Mouse (Mus musculus) lung, embryonic 15.5 days (tissue): ENCODE results near the gene Astn1. TPM values are rescaled to one million over a fixed set of nuclear protein-coding genes. Genes with fewer than 3 reads are reported as not detected.

Experiments used
- ATAC-seq: fragments of 200-750 bp; cut with Nextera tagmentation; 2 replicates; pipeline ENCODE4 v1.8.0; 2017; ENCODE audit warnings: moderate number of reproducible peaks, borderline replicate concordance; ENCODE audit not compliant: low FRiP score, low TSS enrichment; ENCODE audit errors: extremely low read depth
- H3K27ac ChIP-seq: fragments of 300-500 bp; sonication (generic); 2 replicates; pipeline ENCODE4 v1.5.1; 2015; ENCODE audit warnings: moderate library complexity, mild to moderate bottlenecking, inconsistent platforms
- H3K27me3 ChIP-seq: fragments of 300-500 bp; sonication (generic); 2 replicates; pipeline ENCODE4 v1.6.1; 2015; ENCODE audit warnings: inconsistent platforms
- H3K36me3 ChIP-seq: fragments of 300-500 bp; sonication (generic); 2 replicates; pipeline ENCODE4 v1.6.1; 2015; ENCODE audit warnings: inconsistent platforms
- H3K4me1 ChIP-seq: fragments of 300-500 bp; sonication (generic); 2 replicates; pipeline ENCODE4 v1.6.1; 2015; ENCODE audit warnings: inconsistent platforms
- H3K4me2 ChIP-seq: fragments of 300-500 bp; sonication (generic); 2 replicates; pipeline ENCODE4 v1.6.1; 2015; ENCODE audit warnings: inconsistent platforms, mild to moderate bottlenecking, moderate library complexity
- H3K4me3 ChIP-seq: fragments of 300-500 bp; sonication (generic); 2 replicates; pipeline ENCODE4 v1.5.1; 2015; ENCODE audit warnings: mild to moderate bottlenecking, inconsistent platforms
- H3K9ac ChIP-seq: fragments of 300-500 bp; sonication (generic); 2 replicates; pipeline ENCODE4 v1.6.1; 2015; ENCODE audit warnings: inconsistent platforms
- H3K9me3 ChIP-seq: fragments of 300-500 bp; sonication (generic); 2 replicates; pipeline ENCODE4 v1.6.1; 2016; ENCODE audit warnings: inconsistent platforms
- WGBS: fragments of 180-500 bp; shearing (Covaris S2); methylation state at CpG from one replicate; pipeline ENCODE4 v1.1.7; 2015; 5-methylcytosine and 5-hydroxymethylcytosine counted together
- polyA plus RNA-seq: library from polyadenylated mRNA; unstranded; fragments of >200 nt; fragmentation: Nextera tagmentation; extraction: Ambion mirVana; gene quantifications from 2 replicates; pipeline ENCODE4 v1.2.1, GENCODE M21; 2015

The Astn1 gene
- polyA plus RNA-seq, 1 experiment from 2014 or later = 0.90 TPM

DNA sequence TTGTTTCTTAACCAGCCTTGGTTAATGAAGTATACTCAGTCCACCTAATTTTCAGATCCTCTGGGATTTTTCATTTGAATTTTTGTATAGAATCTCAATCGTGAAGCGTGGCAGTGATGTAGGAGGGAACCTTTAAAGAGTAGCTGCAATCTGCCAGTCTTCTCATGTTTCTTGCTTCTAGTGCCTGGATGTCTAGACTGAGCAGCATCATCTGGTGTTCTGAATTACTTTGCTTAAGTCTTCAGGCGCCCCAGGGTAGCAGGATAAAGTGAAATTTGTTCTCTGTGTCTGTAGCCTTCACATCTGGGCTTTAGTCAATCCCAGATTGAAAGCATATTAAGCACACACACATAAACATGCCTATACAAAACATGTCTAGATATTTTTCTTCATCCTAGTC lies 21.1 kb downstream of the Astn1 start:
- Histone ChIP-seq H3K27me3 (no peaks in the 10 kb centered on the region), H3K9me3 (no peaks in the 10 kb centered on the region), H3K27ac (no peak overlapping the region), H3K36me3 (no peaks in the 10 kb centered on the region), H3K4me1 (no peaks in the 10 kb centered on the region), H3K4me3 (no peak overlapping the region), H3K4me2 (no peak overlapping the region), H3K9ac (no peak overlapping the region)
- ATAC-seq = no peak
- WGBS = 73% methylated on average over 3 of the region's 3 CpGs

DNA sequence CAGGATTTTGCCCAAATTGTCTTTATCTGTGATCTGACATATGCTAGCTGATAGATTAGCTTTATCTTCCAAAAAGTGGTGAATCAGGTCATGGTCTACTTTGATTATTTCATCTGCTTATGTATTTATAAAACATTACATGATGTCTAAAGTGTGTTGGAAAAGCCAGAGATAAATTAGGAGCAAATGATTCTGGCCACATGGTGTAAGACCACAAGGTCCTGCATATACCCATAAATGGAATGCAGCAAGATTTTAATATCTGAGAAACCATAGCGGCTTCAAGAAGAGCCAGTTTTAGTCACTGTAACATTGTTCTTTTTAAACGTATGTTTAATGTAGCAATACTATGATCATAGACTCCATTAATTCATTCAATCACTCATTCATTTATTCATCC lies 23.2 kb downstream of the Astn1 start:
- 28% methylated on average over 2 of the region's 2 CpGs for WGBS

DNA sequence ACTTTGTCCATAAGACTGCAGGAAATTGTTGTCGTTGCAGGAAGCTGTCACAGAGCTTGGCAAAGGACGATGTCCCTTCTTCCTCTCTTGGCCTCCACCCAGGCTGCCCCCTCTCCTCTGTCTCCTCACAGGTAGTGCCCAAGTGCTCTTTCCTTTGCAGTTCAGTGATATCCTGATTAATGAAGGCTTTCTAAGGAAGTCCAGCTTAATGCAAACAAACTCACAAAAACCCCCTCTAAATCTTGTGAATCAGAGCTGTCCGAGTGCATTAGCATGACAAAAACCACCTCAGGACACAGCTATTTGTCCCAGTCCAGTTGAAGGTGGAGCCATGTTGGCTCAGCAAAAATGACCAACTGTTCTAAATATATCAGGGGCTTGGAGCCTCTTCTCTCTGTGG lies 24.7 kb downstream of the Astn1 start:
- H3K4me1 ChIP-seq = no peaks in the 10 kb centered on the region
- H3K27ac ChIP-seq = no peak overlapping the region
- ATAC-seq = no peak
- no peak overlapping the region for H3K4me2 ChIP-seq
- no peak overlapping the region for H3K4me3 ChIP-seq
- H3K36me3 ChIP-seq = no peaks in the 10 kb centered on the region
- WGBS = 33% methylated on average over 3 of the region's 3 CpGs
- no peaks in the 10 kb centered on the region for H3K27me3 ChIP-seq
- no peaks in the 10 kb centered on the region for H3K9me3 ChIP-seq
- H3K9ac ChIP-seq = no peak overlapping the region

More for the DNA sequence above, 23.2 kb downstream of the Astn1 start:
- Histone ChIP-seq H3K27ac (no peak overlapping the region), H3K9me3 (no peaks in the 10 kb centered on the region), H3K4me2 (no peak overlapping the region), H3K27me3 (no peaks in the 10 kb centered on the region), H3K9ac (no peak overlapping the region), H3K36me3 (no peaks in the 10 kb centered on the region), H3K4me3 (no peak overlapping the region), H3K4me1 (no peaks in the 10 kb centered on the region)
- ATAC-seq = no peak

DNA sequence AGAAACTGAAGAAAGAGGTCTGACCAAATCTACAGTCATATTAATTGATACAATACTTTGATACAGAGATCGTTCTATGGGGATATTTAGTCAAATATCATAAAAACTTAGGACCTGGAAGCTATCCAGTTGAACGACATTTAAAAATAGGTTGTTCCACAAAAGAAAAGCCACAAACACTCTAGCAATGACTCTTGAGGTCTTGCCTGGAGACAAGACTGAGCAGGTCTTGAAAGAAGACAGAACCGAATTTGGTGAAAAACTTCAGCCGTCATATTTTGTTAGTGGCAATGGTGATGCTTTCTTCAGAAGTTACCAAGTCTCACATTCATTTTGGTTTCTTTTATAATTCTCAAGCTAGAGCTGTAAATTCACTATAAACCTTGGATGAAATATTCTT lies 26.9 kb downstream of the Astn1 start:
- Histone ChIP-seq H3K27me3 (no peaks in the 10 kb centered on the region), H3K4me2 (no peak overlapping the region), H3K9me3 (no peaks in the 10 kb centered on the region), H3K4me1 (no peaks in the 10 kb centered on the region), H3K27ac (no peak overlapping the region), H3K4me3 (no peak overlapping the region), H3K9ac (no peak overlapping the region), H3K36me3 (no peaks in the 10 kb centered on the region)
- 87% methylated on average over 4 of the region's 4 CpGs for WGBS
- no peak for ATAC-seq

DNA sequence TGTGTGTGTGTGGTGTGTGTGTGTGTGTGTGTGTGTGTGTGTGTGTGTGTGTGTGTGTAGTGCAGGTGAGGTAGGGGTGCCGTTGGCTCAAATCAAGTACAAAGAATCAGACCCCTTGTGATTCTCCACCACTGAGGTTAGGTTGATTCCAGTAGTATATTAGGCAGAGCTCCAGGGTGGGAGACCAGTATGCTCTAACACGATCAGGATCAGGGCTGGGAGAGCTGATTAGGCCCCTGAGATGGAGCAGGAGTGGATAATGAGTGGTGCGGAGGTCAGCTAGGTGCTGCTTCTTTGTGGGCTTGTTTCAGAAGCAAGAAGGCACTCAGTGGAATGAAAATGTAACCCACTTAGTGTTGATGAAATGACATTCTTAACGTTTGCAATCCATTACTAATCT lies 28.6 kb downstream of the Astn1 start:
- H3K4me2 ChIP-seq = no peak overlapping the region
- no peaks in the 10 kb centered on the region for H3K9me3 ChIP-seq
- 53% methylated on average over 4 of the region's 4 CpGs for WGBS
- no peaks in the 10 kb centered on the region for H3K36me3 ChIP-seq
- no peak overlapping the region for H3K27ac ChIP-seq
- no peak for ATAC-seq
- no peaks in the 10 kb centered on the region for H3K4me1 ChIP-seq
- H3K9ac ChIP-seq = no peak overlapping the region
- no peak overlapping the region for H3K4me3 ChIP-seq
- H3K27me3 ChIP-seq = no peaks in the 10 kb centered on the region

DNA sequence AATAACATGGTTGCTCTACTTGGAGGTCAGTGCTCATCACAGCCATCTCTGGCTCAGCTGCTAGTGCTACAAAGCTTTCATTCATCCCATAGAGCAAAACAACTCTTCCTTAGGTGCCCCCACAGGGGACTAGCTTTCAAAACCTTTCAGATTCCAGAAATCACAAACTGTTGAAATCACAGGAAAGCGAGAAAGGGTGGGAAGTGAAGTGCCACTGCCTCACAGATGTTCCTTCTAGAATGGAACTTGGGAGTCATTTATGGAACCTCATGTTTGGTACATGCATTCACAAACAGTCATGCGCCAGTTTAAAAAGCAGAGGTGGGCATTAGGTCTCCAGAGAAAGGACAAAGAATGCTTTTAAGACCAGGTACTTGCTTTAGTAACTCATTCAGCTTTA lies 35.0 kb downstream of the Astn1 start:
- H3K4me2 ChIP-seq = no peak overlapping the region
- no peaks in the 10 kb centered on the region for H3K9me3 ChIP-seq
- H3K36me3 ChIP-seq = no peaks in the 10 kb centered on the region
- no peaks in the 10 kb centered on the region for H3K27me3 ChIP-seq
- no peak for ATAC-seq
- 78% methylated on average over 2 of the region's 2 CpGs for WGBS
- no peak overlapping the region for H3K4me3 ChIP-seq
- H3K9ac ChIP-seq = no peak overlapping the region
- no peak overlapping the region for H3K27ac ChIP-seq
- H3K4me1 ChIP-seq = no peaks in the 10 kb centered on the region

DNA sequence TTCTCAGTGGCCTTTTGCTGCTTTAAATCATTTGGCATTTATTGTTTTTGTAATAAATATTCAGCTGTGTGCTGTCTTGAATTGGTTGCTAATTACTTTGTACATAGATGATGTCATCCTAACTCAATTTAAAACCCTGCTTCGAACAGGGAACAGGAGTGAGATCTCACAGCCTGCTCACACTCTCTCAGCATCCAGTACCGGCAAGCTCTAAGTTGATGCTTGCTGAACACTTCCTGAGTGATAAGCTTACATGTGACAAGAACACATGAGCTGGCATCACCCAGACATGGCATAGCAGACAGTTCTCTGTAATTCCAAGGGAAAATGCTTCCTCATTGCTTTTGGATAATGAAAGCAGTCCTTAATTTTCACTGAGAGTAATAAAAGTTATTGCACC lies 38.8 kb downstream of the Astn1 start:
- no peaks in the 10 kb centered on the region for H3K36me3 ChIP-seq
- H3K4me1 ChIP-seq = no peaks in the 10 kb centered on the region
- H3K4me2 ChIP-seq = no peak overlapping the region
- no peak overlapping the region for H3K27ac ChIP-seq
- no peak for ATAC-seq
- 54% methylated on average over 2 of the region's 2 CpGs for WGBS
- H3K27me3 ChIP-seq = no peaks in the 10 kb centered on the region
- H3K4me3 ChIP-seq = no peak overlapping the region
- no peak overlapping the region for H3K9ac ChIP-seq
- no peaks in the 10 kb centered on the region for H3K9me3 ChIP-seq

DNA sequence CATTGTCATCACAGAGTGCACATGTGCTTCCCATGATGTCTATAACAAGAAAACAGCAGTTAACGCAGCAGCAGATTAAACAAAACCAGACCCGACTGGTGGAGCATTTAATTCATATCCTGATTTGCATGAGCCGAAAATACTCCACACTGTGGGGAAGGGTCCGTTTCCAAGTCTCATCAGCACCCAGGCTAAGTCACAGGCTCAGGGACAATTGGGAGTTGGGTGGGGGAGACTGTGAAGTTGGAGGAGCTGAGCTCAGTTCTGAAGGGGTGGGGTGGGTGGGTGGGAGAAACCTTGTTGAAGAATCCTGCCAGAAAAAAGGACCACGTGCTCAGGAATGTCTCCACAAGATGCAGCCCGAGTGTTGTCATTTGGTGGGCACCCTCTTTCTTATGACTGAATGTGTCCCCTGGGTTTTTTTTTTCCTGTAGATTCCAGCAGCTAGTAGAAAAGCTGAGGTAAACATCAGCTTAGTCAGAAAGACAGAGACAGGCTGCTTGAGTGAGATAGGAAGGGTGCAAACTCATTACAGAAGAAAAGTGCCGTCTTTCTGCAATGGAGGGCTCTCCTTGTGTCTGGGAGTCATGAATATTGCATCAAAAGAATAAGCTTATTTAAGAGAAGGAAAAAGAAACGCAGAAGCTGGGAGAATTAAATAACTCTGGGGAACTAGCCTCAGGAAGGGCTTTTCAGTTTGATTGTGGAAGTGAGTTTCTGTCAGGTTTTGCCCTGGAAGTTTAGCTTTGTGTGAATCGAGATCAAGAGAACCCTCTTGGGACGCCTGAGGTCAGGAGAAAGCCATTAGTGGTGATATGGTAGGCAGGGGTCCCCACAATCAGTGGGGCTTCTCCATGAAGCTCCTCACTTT lies 44.1 kb downstream of the Astn1 start:
- H3K36me3 ChIP-seq = no peaks in the 10 kb centered on the region
- no peak for ATAC-seq
- H3K27ac ChIP-seq = no peak overlapping the region
- no peaks in the 10 kb centered on the region for H3K27me3 ChIP-seq
- no peak overlapping the region for H3K4me2 ChIP-seq
- H3K9me3 ChIP-seq = no peaks in the 10 kb centered on the region
- no peaks in the 10 kb centered on the region for H3K4me1 ChIP-seq
- no peak overlapping the region for H3K4me3 ChIP-seq
- 62% methylated on average over 10 of the region's 10 CpGs for WGBS
- H3K9ac ChIP-seq = no peak overlapping the region

DNA sequence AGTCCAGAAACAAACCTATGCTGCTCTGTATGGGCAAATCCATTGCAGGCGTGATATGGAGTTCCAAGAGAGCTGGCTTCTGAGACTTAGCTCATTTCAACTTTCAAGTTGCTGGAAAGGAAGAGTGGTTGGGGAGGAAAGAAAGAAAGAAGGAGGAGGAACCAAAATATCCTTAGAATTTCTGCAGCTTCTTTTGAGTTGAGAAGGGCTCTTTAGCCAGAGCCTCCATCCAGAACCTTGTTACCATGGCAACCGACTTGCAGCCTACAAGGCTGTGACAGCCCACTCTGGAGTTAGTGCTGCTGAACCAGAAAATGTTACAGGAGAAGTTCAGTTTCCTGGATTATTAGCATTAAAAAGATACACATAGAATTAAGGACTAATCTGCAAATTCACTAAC lies 46.1 kb downstream of the Astn1 start:
- Histone ChIP-seq H3K4me2 (no peak overlapping the region), H3K36me3 (no peaks in the 10 kb centered on the region), H3K9me3 (no peaks in the 10 kb centered on the region), H3K4me3 (no peak overlapping the region), H3K4me1 (no peaks in the 10 kb centered on the region), H3K27ac (no peak overlapping the region), H3K27me3 (no peaks in the 10 kb centered on the region), H3K9ac (no peak overlapping the region)
- WGBS = 60% methylated on average over 2 of the region's 2 CpGs
- no peak for ATAC-seq

DNA sequence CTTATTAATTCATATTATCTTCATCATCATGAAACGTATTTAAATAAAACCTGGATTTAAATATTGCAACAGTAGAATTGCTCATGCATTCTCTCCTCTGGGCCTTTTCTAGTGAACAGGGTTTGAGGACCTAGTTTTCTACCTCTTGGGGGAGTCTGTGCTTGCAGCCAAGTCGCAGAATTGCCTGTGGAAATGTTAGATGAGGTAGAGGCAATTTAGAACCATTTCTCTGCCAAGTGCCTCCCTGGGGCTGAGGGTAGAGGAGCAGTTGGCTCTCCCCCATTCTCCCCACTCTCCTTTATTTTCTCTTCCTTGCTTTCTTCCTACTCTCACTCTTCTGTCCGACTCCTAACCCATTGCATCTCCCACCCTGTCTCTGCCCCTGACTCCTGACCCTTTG lies 49.1 kb downstream of the Astn1 start:
- H3K9me3 ChIP-seq = no peaks in the 10 kb centered on the region
- H3K4me3 ChIP-seq = no peak overlapping the region
- no peaks in the 10 kb centered on the region for H3K4me1 ChIP-seq
- no peak overlapping the region for H3K9ac ChIP-seq
- H3K36me3 ChIP-seq = no peaks in the 10 kb centered on the region
- ATAC-seq = no peak
- H3K27ac ChIP-seq = no peak overlapping the region
- 64% methylated on average over 3 of the region's 3 CpGs for WGBS
- no peak overlapping the region for H3K4me2 ChIP-seq
- no peaks in the 10 kb centered on the region for H3K27me3 ChIP-seq

DNA sequence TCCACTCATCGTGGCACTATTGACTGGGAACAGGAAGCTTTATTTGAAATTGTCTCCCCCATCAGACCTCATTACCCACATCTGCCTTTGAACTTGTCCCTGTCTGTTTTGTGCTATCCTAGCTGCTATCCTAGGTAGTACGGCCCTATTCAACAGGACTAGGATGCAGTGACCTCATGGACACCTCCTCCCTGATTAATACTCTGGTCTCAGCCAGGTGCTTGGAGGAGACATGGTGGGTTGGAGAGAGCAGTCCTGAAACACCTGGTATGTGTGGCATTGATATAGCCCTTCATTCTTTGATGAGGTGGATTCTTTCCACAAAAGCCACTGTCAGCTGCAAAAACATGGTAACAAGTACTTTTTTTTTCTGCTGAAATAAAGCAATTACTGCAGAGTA lies 52.1 kb downstream of the Astn1 start:
- no peak overlapping the region for H3K27ac ChIP-seq
- H3K27me3 ChIP-seq = no peaks in the 10 kb centered on the region
- 82% methylated on average over 2 of the region's 2 CpGs for WGBS
- ATAC-seq = no peak
- H3K4me1 ChIP-seq = no peaks in the 10 kb centered on the region
- no peaks in the 10 kb centered on the region for H3K36me3 ChIP-seq
- no peak overlapping the region for H3K9ac ChIP-seq
- no peaks in the 10 kb centered on the region for H3K9me3 ChIP-seq
- H3K4me3 ChIP-seq = no peak overlapping the region
- H3K4me2 ChIP-seq = no peak overlapping the region

DNA sequence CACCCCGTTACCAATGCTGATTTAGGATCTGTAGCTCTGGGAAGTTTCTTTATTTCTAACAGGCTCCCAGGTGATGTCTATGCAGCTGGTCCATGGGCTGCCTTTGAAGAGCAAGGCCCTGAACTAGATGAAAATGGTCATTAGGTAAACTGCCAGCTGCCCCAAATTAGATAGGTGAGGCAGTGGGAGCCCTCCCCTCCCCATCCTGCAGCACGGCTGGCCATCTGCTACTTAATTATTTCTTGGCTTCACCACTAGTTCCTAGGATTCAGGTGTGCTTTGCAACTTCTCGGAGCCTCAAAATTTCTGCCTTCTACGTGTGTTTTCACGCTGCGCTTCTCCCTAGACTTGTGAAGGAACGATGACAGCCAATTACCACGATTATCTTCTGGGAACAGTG lies 59.4 kb downstream of the Astn1 start:
- no peak overlapping the region for H3K4me3 ChIP-seq
- H3K36me3 ChIP-seq = no peaks in the 10 kb centered on the region
- no peak for ATAC-seq
- H3K9me3 ChIP-seq = no peaks in the 10 kb centered on the region
- WGBS = 80% methylated on average over 8 of the region's 8 CpGs
- no peak overlapping the region for H3K27ac ChIP-seq
- H3K4me2 ChIP-seq = no peak overlapping the region
- no peaks in the 10 kb centered on the region for H3K27me3 ChIP-seq
- no peaks in the 10 kb centered on the region for H3K4me1 ChIP-seq
- no peak overlapping the region for H3K9ac ChIP-seq

DNA sequence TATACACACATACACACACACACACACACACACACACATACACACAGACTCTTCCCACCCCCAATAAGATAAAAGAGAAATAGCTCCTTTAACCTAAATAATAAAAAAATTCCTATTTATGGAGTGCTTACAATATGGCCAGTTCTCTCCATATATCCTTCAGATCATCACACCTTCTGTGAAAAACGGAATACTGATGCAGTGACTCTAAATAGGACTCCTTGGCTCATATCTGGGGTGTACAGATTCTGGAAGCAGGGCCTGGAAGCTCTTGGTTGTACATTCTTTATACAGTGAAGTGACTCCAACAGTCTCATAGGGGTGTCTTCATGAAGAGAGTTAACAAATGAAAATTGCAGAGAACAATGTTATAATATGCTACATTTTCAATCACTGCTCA lies 60.7 kb downstream of the Astn1 start:
- no peaks in the 10 kb centered on the region for H3K27me3 ChIP-seq
- no peaks in the 10 kb centered on the region for H3K4me1 ChIP-seq
- H3K9ac ChIP-seq = no peak overlapping the region
- no peaks in the 10 kb centered on the region for H3K9me3 ChIP-seq
- no peak overlapping the region for H3K27ac ChIP-seq
- no peaks in the 10 kb centered on the region for H3K36me3 ChIP-seq
- no peak overlapping the region for H3K4me3 ChIP-seq
- H3K4me2 ChIP-seq = no peak overlapping the region
- ATAC-seq = no peak
- 61% methylated on average over 1 of the region's 1 CpGs for WGBS
